Mouse (Mus musculus) lung, embryonic 14.5 days (tissue): ENCODE data around the gene Cetn3. TPM values are rescaled to one million over a fixed set of nuclear protein-coding genes. Genes with fewer than 3 reads are reported as not detected.

Experiments used
- ATAC-seq: fragments of 200-750 bp; cut with Nextera tagmentation; 2 replicates; pipeline ENCODE4 v1.8.0; 2017; ENCODE audit warnings: mild to moderate bottlenecking, moderate TSS enrichment, moderate library complexity; ENCODE audit not compliant: insufficient read depth
- DNase-seq: peaks from one replicate; pipeline ENCODE4 v3.0.0-alpha.2; 2015
- H3K27ac ChIP-seq: fragments of 300-500 bp; sonication (generic); 2 replicates; pipeline ENCODE4 v1.5.1; 2014; ENCODE audit warnings: low read depth, mild to moderate bottlenecking, moderate library complexity
- H3K27me3 ChIP-seq: fragments of 300-500 bp; sonication (generic); 2 replicates; pipeline ENCODE4 v1.6.1; 2014; ENCODE audit warnings: low read length, control low read depth; ENCODE audit not compliant: insufficient read depth
- H3K36me3 ChIP-seq: fragments of 300-500 bp; sonication (generic); 2 replicates; pipeline ENCODE4 v1.6.1; 2014; ENCODE audit warnings: control low read depth; ENCODE audit not compliant: insufficient read depth
- H3K4me1 ChIP-seq: fragments of 300-500 bp; sonication (generic); 2 replicates; pipeline ENCODE4 v1.6.1; 2014; ENCODE audit warnings: antibody characterized with exemption, control low read depth; ENCODE audit not compliant: insufficient read depth
- H3K4me2 ChIP-seq: fragments of 300-500 bp; sonication (generic); 2 replicates; pipeline ENCODE4 v1.6.1; 2014; ENCODE audit warnings: mild to moderate bottlenecking
- H3K4me3 ChIP-seq: fragments of 300-500 bp; sonication (generic); 2 replicates; pipeline ENCODE4 v1.5.1; 2014; ENCODE audit warnings: low read depth, low read length
- H3K9ac ChIP-seq: fragments of 300-500 bp; sonication (generic); 2 replicates; pipeline ENCODE4 v1.6.1; 2014
- H3K9me3 ChIP-seq: fragments of 300-500 bp; sonication (generic); 2 replicates; pipeline ENCODE4 v1.6.1; 2016; ENCODE audit warnings: low read depth, low read length, control low read depth
- CTCF ChIP-seq: IDR thresholded peaks from 2 replicates; pipeline ENCODE4 v1.5.1; 2016; ENCODE audit warnings: antibody characterized with exemption, low read depth
- WGBS: fragments of 180-500 bp; shearing (Covaris S2); extraction: QIAGEN DNeasy Blood & Tissue Kit; methylation state at CpG from one replicate; pipeline ENCODE4 v1.1.7; 2014; 5-methylcytosine and 5-hydroxymethylcytosine counted together
- polyA plus RNA-seq: library from polyadenylated mRNA; unstranded; fragments of >200 nt; fragmentation: Nextera tagmentation; extraction: Ambion mirVana; gene quantifications from 2 replicates; pipeline ENCODE4 v1.2.1, GENCODE M21; 2014

The Cetn3 gene
- polyA plus RNA-seq, 1 experiment from 2014 or later, result 255 TPM

DNA sequence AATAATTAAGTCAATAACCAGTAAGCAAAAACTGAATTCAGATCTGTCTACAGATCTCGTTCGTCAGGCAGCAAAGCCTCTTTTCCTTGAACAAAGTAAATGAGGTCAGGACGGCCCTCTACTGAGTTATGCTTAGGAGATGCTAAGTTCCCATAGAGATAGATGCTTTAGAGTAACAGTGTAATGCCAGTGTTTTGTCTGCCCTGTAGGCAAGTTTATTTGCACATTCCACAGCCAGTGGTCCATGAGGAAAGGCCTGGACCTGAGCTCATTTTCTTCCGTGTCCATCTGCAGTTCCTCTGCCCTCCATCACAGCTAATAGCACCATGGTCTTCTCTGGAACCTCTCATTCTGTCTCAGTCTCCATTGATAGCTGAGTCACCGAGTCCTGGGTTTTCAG is 57.4 kb downstream of the Cetn3 start:
- Histone ChIP-seq H3K27ac (no peak overlapping the region), H3K9me3 (no peaks in the 10 kb centered on the region), H3K4me1 (no peaks in the 10 kb centered on the region), H3K9ac (no peak overlapping the region), H3K36me3 (no peaks in the 10 kb centered on the region), H3K4me3 (no peak overlapping the region), H3K4me2 (no peak overlapping the region), H3K27me3 (no peaks in the 10 kb centered on the region)
- DNase-seq, result no peak
- ATAC-seq, result no peak
- no peak for TF ChIP-seq CTCF
- 68% methylated on average over 5 of the region's 5 CpGs for WGBS

DNA sequence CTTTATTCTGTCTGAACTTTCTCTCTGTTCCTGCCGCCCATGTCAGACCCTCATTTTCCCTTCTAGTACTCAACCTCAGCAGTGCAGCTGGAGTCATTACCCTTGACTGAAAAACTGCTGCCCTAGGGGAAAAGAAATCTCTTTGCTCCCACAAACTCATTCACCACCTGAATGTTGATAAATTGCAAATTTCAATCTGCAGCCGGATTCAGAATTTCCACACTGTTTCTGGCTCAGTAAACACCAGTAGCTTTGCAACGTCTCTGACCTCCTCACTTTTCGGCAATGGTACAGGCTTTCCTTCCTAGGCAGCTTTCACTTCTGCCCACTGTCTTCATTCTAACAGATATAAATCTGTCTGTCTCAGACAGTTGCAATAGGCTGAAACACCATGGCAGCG is 57.8 kb downstream of the Cetn3 start:
- H3K27me3 ChIP-seq, result no peaks in the 10 kb centered on the region
- no peak overlapping the region for H3K4me2 ChIP-seq
- ATAC-seq (no peak), DNase-seq (no peak)
- H3K9me3 ChIP-seq, result no peaks in the 10 kb centered on the region
- no peaks in the 10 kb centered on the region for H3K36me3 ChIP-seq
- WGBS, result 80% methylated on average over 5 of the region's 5 CpGs
- no peak overlapping the region for H3K27ac ChIP-seq
- H3K4me3 ChIP-seq, result no peak overlapping the region
- H3K9ac ChIP-seq, result no peak overlapping the region
- no peak for TF ChIP-seq CTCF
- H3K4me1 ChIP-seq, result no peaks in the 10 kb centered on the region

DNA sequence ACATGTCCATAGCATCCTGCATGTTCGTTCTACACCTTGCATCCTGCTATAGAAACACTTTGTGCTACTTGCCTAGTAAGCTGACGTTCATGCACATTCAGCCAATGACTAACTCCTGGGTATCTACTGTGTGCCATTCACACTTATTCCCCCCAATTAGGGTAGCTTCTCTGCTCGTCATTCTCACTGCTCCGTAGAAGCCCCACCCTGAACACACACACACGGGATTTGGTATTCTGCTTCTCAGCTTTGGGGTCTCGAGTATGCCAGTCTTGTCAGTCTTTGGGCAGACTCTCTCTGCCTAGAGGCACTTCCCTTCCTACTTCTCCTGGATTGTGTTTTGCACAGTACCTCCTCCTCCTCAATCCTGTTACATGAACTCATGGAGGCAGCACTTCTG is 59.4 kb downstream of the Cetn3 start:
- DNase-seq, result no peak
- WGBS, result 78% methylated on average over 6 of the region's 6 CpGs

More for the DNA sequence above, 59.4 kb downstream of the Cetn3 start:
- no peaks in the 10 kb centered on the region for H3K4me1 ChIP-seq
- no peak overlapping the region for H3K9ac ChIP-seq
- H3K27me3 ChIP-seq, result no peaks in the 10 kb centered on the region
- H3K4me2 ChIP-seq, result no peak overlapping the region
- no peak overlapping the region for H3K4me3 ChIP-seq
- no peak for ATAC-seq
- TF ChIP-seq CTCF, result no peak
- no peaks in the 10 kb centered on the region for H3K9me3 ChIP-seq
- no peaks in the 10 kb centered on the region for H3K36me3 ChIP-seq
- no peak overlapping the region for H3K27ac ChIP-seq

Other genes with a start within 250 kb of the Cetn3 start
- gene Adgrv1, start 149.9 kb upstream of the Cetn3 start, polyA plus RNA-seq, result 2.2 and 2.5 TPM in 2 replicates
- 29.4 and 32.0 TPM in 2 replicates for gene Lysmd3, start 125.4 kb upstream of the Cetn3 start, polyA plus RNA-seq
- gene Polr3g, start 72.1 kb upstream of the Cetn3 start, polyA plus RNA-seq, result 13.6 and 15.1 TPM in 2 replicates
- 5.3 and 5.7 TPM in 2 replicates for gene Mblac2, start 71.7 kb upstream of the Cetn3 start, polyA plus RNA-seq